Mouse (Mus musculus): ENCODE results near the gene Cnpy4.
"Not testable (repeated sequence)": the region's sequence is repeated elsewhere in the genome, so short reads cannot be mapped to it uniquely, and the experiment has no call there.

Gene Cnpy4

DNA sequence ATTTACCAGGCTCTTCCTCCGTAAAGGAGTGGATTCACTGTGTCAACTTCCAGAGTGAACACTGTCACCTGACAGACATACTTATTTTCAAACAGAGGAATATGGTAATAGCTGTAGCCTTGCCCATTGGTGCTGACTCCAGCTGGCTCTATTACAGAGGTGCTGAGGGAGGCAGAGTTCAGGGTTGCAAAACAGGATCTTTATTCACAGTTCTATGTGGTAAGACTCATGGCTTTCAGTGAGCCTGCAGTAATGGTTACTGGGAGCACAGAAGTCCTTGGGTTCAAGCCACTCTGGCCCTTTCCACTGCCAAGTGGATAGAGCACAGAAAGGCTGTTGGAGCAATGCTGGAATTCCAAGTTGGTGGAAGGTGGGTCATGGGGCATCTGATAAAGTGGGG is 20.0 kb downstream of the Cnpy4 start:
- DNase-seq: no peak

DNA sequence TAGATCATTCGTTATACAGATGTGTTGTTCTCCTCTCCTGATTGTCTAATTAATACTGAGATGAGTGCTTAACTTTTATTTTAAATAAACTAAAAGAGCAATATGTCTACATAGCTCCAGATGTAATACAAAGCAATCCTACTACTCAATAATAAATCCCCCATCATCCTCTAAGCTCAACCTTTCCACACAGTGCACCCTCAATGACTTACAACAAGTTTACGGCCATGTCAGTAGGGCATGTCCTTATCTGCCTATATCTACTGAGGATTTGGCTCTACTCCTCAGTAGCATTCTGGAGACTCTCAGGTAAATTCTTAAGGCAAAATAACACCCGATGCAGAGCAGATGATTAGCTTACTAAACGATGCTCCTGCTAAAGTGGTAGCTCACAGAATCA is 20.6 kb downstream of the Cnpy4 start:
- no peak for DNase-seq

DNA sequence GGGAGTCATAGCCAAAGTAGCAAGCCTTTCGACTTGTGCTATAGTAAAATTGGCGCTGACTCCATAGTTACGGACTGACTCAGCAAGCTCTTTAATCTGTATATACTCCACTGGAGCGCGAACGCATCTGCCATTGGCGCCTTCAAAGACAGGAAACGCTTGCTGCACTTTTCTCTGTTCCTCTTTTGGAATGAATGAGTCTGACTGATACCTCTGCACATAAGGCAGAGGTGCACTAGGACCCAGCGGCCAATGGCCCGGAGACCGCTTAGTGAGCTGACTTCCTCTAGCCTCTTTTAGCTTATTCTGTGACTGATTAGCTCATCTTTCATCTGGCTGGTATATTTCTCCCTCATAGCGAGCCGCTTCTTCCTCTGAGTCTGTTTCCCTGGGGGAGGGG is 29.3 kb downstream of the Cnpy4 start:
- not testable (repeated sequence) for DNase-seq

GRCm38 (mm10) chr5:138219864-138220263 is 32.6 kb downstream of the Cnpy4 start:
- DNase-seq: peak; percentile 22

DNA sequence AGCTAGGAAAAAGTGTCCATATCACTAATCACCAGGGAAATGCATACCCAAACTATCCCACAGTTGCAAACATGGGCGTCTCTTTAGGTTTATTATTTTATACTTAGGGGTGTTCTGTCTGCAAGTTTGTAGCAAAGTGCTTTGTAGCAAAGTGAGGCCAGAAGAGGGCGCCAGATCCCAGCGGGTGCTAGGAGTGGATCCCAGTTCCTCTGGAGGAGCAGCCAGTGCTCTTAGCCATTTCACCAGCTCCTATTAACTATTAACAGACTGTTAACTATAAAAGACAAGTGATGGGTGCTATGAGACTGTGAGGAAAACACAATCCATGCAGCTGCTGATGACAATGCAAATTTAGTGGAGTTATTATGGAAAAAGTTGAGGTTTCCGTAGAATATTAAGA is 34.8 kb downstream of the Cnpy4 start:
- DNase-seq: peak; percentile 96

DNA sequence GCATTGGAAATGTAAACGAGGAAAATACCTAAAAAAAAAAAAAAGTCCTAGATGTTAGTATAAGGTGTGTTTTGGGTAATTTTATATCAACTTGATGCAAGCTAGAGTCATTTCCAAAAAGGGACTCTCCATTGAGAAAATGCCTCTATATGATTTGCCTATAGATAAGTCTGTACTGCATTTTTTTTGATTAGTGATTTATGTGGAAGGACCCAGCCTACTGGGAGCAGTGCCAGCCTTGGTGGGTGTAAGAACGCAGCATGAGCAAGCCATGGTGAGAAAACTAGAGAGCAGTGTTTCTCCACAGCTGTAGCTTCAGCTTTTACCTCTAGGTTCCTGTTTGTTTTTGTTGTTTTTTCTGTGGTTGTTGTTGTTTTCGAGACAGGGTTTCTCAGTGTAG is 36.0 kb downstream of the Cnpy4 start:
- DNase-seq: no peak

- no peak for DNase-seq
Observed at GRCm38 (mm10) chr5:138225700-138226099, 38.4 kb downstream of the Cnpy4 start, which contains the start of gene Nxpe5. TSS of gene Nxpe5 (plus strand) at chr5:138225898.

DNA sequence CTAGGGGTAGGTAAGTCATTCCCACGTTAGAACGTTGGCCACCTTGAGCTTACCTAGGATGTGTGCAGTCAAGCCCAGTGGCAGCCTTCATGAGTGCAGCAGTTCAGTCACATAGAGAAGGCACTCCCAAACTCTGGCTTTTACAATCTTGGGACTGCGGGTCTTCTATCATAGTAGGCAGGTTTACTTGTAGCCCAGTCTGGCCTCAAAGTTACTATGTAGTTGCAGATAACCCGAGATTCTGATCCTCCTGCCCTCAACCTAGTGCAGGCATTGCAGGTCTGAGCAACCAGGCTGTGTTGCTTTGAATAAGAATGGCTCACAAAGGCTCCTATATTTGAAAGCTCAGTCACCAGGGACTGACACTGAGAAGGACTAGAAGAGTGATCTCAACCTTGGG is 39.2 kb downstream of the Cnpy4 start:
- DNase-seq: no peak

DNA sequence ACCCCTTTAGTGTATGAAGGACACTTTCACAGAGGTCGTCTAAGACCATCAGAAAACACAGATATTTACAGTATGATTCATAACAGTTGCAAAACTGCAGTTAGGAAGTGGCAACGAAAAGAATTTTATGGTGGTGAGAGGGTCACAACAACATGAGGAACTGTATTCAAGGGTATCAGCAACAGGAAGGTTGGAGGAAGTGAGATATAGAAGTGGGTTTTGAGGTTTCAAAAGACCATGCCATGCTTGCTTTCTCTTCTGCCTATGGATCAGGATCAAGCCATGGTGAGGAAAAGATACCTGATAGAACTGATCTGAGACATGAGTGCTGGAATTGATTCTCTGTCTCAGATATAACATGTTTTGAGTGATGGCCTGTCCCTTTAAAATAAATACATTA is 40.1 kb downstream of the Cnpy4 start:
- DNase-seq: no peak

- DNase-seq: peak; percentile 60
Observed at GRCm38 (mm10) chr5:138228026-138228425, 40.7 kb downstream of the Cnpy4 start.

- DNase-seq: no peak
Observed at GRCm38 (mm10) chr5:138229511-138229910, 42.2 kb downstream of the Cnpy4 start.

GRCm38 (mm10) chr5:138233778-138234177 is 46.5 kb downstream of the Cnpy4 start:
- DNase-seq: no peak

DNA sequence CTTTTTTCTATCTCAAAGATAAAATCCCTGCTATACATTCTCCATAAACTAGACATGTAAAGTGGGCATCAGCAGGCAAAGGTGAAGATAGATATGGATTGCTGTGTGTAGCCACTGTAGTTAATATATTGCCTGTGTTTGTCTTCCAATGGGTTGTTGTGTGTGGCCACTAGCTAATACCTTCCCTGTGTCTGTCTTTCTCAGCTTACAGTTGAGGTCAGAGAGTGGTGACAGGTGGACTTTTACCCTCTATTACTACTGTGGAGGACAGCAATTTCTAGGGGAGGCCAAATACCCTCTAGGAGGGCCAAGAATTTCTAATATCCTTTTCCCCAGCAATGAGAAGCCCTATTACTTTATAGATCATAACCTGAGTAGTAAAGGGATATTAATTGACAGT is 46.9 kb downstream of the Cnpy4 start:
- no peak for DNase-seq

DNA sequence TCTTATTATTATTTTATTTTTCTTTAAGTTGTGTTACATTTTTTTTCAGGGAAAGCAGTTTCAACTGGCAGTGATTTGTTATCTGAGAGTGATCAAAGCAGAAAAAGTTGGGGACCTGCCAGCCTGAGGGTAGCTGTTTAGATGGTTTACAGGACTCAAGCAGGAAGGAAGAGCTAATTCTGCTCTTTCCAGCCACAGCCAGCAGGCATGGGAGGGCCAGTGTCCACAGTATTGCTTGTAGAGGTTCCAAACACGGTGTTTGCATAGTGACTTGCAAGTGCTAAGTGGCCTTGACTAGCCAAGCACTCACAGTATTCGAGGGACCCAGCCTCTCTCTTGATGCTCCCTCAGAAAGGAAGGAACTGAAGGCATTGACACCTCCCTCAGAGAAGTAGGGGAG is 54.2 kb downstream of the Cnpy4 start:
- DNase-seq: no peak
